Mouse (Mus musculus) embryonic facial prominence, embryonic 13.5 days (tissue): Measurements from ENCODE around the gene Polr3gl. TPM values are rescaled to one million over a fixed set of nuclear protein-coding genes. Genes with fewer than 3 reads are reported as not detected.

Experiments used
- ATAC-seq: fragments of 200-750 bp; cut with Nextera tagmentation; 2 replicates; pipeline ENCODE4 v1.8.0; 2017; ENCODE audit warnings: low read depth; ENCODE audit not compliant: insufficient number of reproducible peaks, insufficient read depth, low FRiP score, low TSS enrichment
- H3K27ac ChIP-seq: fragments of 300-500 bp; sonication (generic); 2 replicates; pipeline ENCODE4 v1.5.1; 2015; ENCODE audit warnings: moderate library complexity, mild to moderate bottlenecking, inconsistent platforms
- H3K27me3 ChIP-seq: fragments of 300-500 bp; sonication (generic); 2 replicates; pipeline ENCODE4 v1.6.1; 2015; ENCODE audit warnings: mild to moderate bottlenecking, inconsistent platforms
- H3K36me3 ChIP-seq: fragments of 300-500 bp; sonication (generic); 2 replicates; pipeline ENCODE4 v1.6.1; 2015; ENCODE audit warnings: mild to moderate bottlenecking, inconsistent platforms
- H3K4me1 ChIP-seq: fragments of 300-500 bp; sonication (generic); 2 replicates; pipeline ENCODE4 v1.6.1; 2015; ENCODE audit warnings: inconsistent platforms
- H3K4me2 ChIP-seq: fragments of 300-500 bp; sonication (generic); 2 replicates; pipeline ENCODE4 v1.6.1; 2015; ENCODE audit warnings: moderate library complexity, mild to moderate bottlenecking, inconsistent platforms
- H3K4me3 ChIP-seq: fragments of 300-500 bp; sonication (generic); 2 replicates; pipeline ENCODE4 v1.5.1; 2015; ENCODE audit warnings: mild to moderate bottlenecking, inconsistent platforms
- H3K9ac ChIP-seq: fragments of 300-500 bp; sonication (generic); 2 replicates; pipeline ENCODE4 v1.6.1; 2015; ENCODE audit warnings: mild to moderate bottlenecking, inconsistent platforms
- H3K9me3 ChIP-seq: fragments of 300-500 bp; sonication (generic); 2 replicates; pipeline ENCODE4 v1.6.1; 2016; ENCODE audit warnings: inconsistent platforms
- WGBS: fragments of 180-500 bp; shearing (Covaris S2); methylation state at CpG from one replicate; pipeline ENCODE4 v1.1.7; 2015; ENCODE audit warnings: mixed read lengths; 5-methylcytosine and 5-hydroxymethylcytosine counted together
- polyA plus RNA-seq: library from polyadenylated mRNA; unstranded; fragments of >200 nt; fragmentation: Nextera tagmentation; extraction: Ambion mirVana; gene quantifications from 2 replicates; pipeline ENCODE4 v1.2.1, GENCODE M21; 2015

The Polr3gl gene
- polyA plus RNA-seq, 1 experiment from 2014 or later, result 53.7 TPM

DNA sequence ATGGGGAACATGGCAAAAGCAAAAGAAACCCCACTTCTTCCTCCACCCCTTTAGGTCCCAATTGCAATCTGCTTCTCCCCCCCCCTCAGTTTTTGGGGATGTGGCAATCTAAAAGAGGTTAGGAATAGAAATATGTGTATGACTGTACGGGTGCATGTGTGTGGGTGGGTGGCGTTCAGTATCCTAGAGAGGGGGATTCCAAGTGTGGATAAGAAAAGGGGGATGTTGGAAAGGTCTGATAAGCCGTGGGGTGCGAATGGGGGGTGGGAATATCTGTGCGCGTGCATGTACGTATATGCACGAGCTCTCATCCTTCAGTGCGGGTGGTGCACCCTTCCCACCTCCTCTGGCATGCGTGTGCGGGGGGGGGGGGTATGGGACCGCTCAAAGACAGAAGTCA is 2.9 kb upstream of the Polr3gl start:
- peak overlapping the region; percentile 58 for H3K4me3 ChIP-seq
- no peaks in the 10 kb centered on the region for H3K9me3 ChIP-seq
- peak overlapping the region; percentile 80 for H3K9ac ChIP-seq
- H3K4me2 ChIP-seq, result peak overlapping the region; percentile 98
- H3K4me1 ChIP-seq, result peaks cover 57% of the 10 kb centered on the region
- peaks cover 32% of the 10 kb centered on the region for H3K27me3 ChIP-seq
- 2% methylated on average over 9 of the region's 12 CpGs for WGBS
- no peak for ATAC-seq
- H3K36me3 ChIP-seq, result no peaks in the 10 kb centered on the region
- H3K27ac ChIP-seq, result no peak overlapping the region

DNA sequence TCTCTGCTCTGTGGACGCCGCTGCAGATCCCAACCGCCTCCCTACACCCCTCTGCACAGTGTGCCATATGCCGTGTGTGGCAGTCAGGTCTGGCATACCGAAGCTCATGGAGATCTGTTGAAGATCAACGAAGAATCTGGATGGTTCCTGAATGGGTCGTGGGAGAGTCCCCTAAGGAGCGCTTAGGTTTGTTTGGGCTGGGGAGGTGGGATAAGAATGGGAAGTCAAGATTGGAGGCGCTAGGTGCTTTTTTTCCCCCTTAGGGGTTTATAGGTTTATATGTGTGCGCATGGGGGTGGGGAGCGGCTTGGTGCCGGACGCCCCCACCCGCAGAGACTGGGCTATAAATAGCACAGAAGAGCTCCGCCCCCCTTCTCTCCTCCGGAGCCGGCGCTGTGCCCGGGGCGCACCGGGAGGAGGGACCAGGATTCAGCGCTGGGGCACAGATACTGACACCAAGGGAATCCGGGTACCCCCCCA is 2.3 kb upstream of the Polr3gl start, which contains the start of gene Ankrd34a:
Gene Ankrd34a (plus strand): TSS at position 409 of the 480 bp plus-strand sequence.
- Histone ChIP-seq H3K27ac (peak within 1 kb of the TSS; percentile 77), H3K4me2 (peak within 1 kb of the TSS; percentile 98), H3K4me1 (peaks cover 56% of the 10 kb centered on the region), H3K4me3 (peak within 1 kb of the TSS; percentile 58), H3K36me3 (no peaks in the 10 kb centered on the region), H3K9ac (peak within 1 kb of the TSS; percentile 80), H3K27me3 (peaks cover 32% of the 10 kb centered on the region), H3K9me3 (no peaks in the 10 kb centered on the region)
- no peak for ATAC-seq
- WGBS, result under 1% methylated on average over 23 of the region's 23 CpGs

DNA sequence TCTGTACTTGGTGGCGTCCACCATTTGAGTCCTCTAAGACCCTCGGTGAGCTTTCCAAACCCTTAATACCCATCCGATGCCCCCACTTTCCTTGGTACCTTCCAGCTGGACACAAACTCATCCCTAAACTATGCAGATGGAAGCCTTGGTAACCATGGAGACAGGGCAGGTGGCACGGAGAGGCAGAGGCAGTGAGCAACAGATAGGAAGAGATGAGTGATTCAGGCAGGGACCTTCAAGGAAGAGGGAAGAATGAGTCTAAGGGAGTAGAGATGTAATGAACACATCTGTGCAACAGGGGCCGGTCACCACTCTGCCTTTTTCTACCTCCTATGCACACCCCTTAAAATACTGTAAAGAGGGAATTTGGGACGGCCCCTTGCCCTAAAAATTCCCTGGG is 1.7 kb upstream of the Polr3gl start:
- no peak for ATAC-seq
- Histone ChIP-seq H3K27me3 (peaks cover 32% of the 10 kb centered on the region), H3K36me3 (no peaks in the 10 kb centered on the region), H3K4me3 (peak overlapping the region; percentile 58), H3K4me2 (peak overlapping the region; percentile 98), H3K9me3 (no peaks in the 10 kb centered on the region), H3K9ac (peak overlapping the region; percentile 80; the same call in 1 of the 2 replicates), H3K27ac (no peak overlapping the region), H3K4me1 (peaks cover 56% of the 10 kb centered on the region)
- WGBS, result 23% methylated on average over 6 of the region's 6 CpGs

DNA sequence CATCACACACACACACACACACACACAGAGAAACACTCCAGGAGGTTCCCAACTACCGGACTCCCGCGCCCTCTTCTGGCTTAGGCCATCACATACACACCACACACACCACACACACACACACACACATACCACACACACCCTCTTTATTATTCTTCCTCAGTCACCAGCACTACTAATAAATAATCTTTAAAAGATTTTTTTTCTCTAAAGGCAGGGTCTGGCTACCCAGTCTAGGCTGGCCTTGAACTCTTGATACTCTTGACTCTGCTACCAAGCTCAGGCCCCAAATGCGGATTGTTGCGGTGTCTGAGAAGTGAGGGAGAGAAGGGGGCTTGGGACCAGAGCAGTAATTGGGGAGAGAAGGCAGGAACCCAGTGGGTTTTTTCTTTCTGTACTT is 870 bp upstream of the Polr3gl start:
- H3K27ac ChIP-seq, result no peak overlapping the region
- no peak overlapping the region for H3K9ac ChIP-seq
- no peak overlapping the region for H3K4me2 ChIP-seq
- H3K9me3 ChIP-seq, result no peaks in the 10 kb centered on the region
- peaks cover 48% of the 10 kb centered on the region for H3K4me1 ChIP-seq
- no peak overlapping the region for H3K4me3 ChIP-seq
- peaks cover 32% of the 10 kb centered on the region for H3K27me3 ChIP-seq
- H3K36me3 ChIP-seq, result no peaks in the 10 kb centered on the region
- WGBS, result 81% methylated on average over 5 of the region's 5 CpGs
- ATAC-seq, result no peak

DNA sequence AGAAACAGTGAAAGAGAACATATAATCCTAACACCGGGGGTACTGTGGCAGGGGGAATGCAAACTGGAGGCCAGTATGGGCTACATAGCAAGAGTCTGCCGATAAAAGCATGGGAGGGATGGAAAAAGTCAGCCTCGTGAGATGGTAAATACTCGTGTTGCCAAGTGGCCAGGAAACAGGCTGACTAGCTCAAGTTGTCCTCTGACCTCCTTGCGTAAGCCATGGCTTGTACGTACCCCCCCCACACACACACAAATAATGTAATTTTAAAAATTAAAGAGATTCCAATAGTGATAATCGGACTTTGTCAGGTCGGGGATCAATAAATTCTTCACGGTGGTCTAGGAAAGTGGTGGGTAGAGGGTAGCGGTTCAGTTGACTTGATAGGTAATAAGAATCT is 607 bp downstream of the Polr3gl start:
- H3K36me3 ChIP-seq, result no peaks in the 10 kb centered on the region
- under 1% methylated on average over 10 of the region's 10 CpGs for WGBS
- H3K4me1 ChIP-seq, result peaks cover 39% of the 10 kb centered on the region
- H3K27ac ChIP-seq, result peak overlapping the region; percentile 86; the same call in 1 of the 2 replicates
- H3K9me3 ChIP-seq, result no peaks in the 10 kb centered on the region
- peaks cover 23% of the 10 kb centered on the region for H3K27me3 ChIP-seq
- peak overlapping the region; percentile 64 for H3K4me3 ChIP-seq
- ATAC-seq, result no peak
- H3K9ac ChIP-seq, result peak overlapping the region; percentile 80
- peak overlapping the region; percentile 74 for H3K4me2 ChIP-seq

DNA sequence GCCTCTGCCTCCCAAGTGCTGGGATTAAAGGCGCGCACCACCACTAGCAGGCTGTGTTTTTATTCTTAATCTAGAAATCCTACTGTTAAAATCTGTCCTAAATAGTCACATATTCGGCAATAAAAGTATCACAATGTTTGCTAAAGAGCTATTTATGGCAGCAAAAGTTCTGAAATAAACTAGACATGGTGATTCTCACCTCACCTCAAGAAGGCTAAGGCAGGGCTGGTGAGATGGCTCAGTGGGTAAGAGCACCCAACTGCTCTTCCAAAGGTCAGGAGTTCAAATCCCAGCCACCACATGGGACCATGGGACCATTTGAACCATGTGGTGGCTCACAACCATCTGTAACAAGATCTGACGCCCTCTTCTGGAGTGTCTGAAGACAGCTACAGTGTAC is 3.3 kb downstream of the Polr3gl start:
- Histone ChIP-seq H3K27me3 (peaks cover 10% of the 10 kb centered on the region), H3K4me2 (no peak overlapping the region), H3K27ac (no peak overlapping the region), H3K36me3 (no peaks in the 10 kb centered on the region), H3K9me3 (no peaks in the 10 kb centered on the region), H3K9ac (no peak overlapping the region), H3K4me3 (no peak overlapping the region), H3K4me1 (peaks cover 15% of the 10 kb centered on the region)
- 78% methylated on average over 4 of the region's 4 CpGs for WGBS
- no peak for ATAC-seq

DNA sequence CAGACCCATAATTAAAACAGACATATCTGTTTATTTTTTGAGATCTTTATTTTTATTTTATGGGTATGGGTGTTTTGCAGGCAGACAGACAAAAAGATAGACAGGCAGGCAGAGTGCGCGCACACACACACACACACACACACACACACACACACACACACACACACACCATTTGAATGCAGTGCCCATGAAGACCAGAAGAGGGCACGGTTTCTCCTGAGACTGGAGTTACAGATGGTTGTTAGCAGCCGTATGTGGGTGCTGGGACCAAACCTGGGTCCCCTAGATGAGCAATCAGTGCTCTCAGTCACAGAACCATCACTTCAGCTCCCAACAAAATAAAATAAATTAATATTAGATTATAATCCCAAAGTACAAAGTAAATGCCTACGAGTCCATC is 10.6 kb downstream of the Polr3gl start:
- WGBS, result 89% methylated on average over 5 of the region's 5 CpGs
- no peak for ATAC-seq

DNA sequence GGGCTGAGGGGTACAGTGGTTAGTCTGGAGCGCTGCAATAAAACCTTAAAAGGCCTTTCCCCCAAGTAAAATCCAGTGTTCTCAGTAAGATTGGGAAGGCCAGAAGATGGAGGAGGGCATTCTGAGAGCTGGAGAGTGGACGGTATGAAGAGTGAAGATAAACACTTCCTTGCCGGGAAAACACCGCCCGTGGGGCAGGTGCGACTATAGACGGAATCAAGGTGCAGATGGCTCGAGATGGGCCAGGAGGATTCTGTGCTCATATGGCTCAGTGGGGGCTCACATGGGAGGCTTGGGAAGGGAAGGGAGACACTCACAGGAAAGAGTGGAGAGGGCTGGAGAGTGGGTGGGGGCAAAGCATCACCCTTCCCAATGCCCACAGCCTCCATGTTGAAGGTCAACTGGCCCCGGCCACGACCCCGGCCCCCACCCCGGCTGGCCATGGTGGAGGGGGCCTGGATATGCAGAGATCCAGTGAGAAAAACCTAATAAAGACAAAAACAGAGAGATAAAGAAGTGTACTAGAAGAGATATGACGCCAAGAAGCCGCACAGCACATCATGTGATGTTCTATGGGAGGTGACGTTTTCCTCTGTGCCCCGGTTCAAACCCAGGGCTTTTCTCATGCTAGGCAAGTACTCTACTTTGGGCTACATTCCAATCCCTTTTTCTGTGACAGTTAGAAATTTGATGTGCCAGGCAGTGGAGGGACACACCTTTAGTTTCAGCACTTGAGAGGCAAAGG is 12.0 kb downstream of the Polr3gl start:
- H3K27me3 ChIP-seq, result no peaks in the 10 kb centered on the region; the same call in 1 of the 2 replicates
- H3K27ac ChIP-seq, result no peak overlapping the region
- H3K9ac ChIP-seq, result no peak overlapping the region
- 87% methylated on average over 16 of the region's 16 CpGs for WGBS
- no peak overlapping the region for H3K4me3 ChIP-seq
- H3K36me3 ChIP-seq, result peaks cover 9% of the 10 kb centered on the region; the same call in 1 of the 2 replicates
- H3K9me3 ChIP-seq, result no peaks in the 10 kb centered on the region
- peaks cover 20% of the 10 kb centered on the region for H3K4me1 ChIP-seq
- H3K4me2 ChIP-seq, result no peak overlapping the region
- ATAC-seq, result no peak

More for the DNA sequence above, 10.6 kb downstream of the Polr3gl start:
- Histone ChIP-seq H3K9ac (no peak overlapping the region), H3K4me1 (peaks cover 15% of the 10 kb centered on the region), H3K27ac (no peak overlapping the region), H3K36me3 (peaks cover 9% of the 10 kb centered on the region; the same call in 1 of the 2 replicates), H3K4me2 (no peak overlapping the region), H3K27me3 (no peaks in the 10 kb centered on the region; the same call in 1 of the 2 replicates), H3K9me3 (no peaks in the 10 kb centered on the region), H3K4me3 (no peak overlapping the region)

DNA sequence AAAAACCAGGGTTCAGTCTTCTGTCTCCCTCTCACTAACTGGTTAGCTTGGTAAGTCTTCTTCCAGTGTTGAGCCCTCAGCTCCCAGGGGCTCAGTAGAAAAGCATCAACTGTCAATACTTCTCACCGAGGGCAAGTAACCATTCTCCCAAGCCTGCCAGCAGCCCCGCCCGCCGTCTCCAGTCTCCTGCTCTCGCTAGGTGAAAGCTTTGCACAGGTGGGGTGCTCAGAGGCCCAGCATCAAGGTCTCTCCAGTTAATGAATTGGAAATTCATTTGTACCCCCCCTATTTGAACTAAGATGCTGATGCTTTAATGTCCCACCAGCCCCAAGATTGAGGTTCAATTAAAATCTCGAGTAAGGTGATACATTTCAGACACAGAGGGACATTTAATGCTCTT is 12.8 kb downstream of the Polr3gl start:
- Histone ChIP-seq H3K4me2 (peak overlapping the region; percentile 64; the same call in 1 of the 2 replicates), H3K27me3 (no peaks in the 10 kb centered on the region; the same call in 1 of the 2 replicates), H3K9ac (no peak overlapping the region), H3K9me3 (no peaks in the 10 kb centered on the region), H3K27ac (no peak overlapping the region), H3K4me1 (peaks cover 28% of the 10 kb centered on the region), H3K36me3 (peaks cover 9% of the 10 kb centered on the region; the same call in 1 of the 2 replicates), H3K4me3 (no peak overlapping the region)
- WGBS, result 45% methylated on average over 6 of the region's 6 CpGs
- ATAC-seq, result no peak

DNA sequence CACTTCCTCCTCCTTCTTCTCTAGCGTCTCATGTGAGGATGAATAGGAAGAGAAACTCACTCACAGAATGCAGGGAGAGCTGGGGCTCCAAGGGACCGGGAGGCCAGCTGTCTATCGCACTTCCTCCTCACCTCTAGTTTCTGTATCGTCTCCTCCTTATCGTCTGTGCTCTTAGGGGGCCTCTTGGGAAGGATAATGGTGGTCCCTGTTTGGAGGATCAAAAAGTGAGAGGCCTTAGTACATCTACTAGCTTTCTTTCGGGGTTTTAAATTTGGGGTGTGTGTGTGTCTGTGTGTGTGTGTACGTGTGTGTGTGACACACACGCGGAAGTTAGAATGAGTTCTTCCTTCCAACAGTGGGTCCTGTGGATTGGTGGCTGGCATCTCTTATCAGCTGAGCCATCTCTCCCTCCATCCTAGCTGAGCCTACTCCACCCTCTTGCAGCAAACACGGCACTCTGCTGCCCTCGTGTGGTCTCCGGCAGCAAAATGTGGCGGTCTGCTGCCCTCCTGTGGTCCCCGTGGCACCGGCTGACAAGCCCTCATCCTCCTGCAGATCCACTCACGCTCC is 14.0 kb downstream of the Polr3gl start:
- 13% methylated on average over 16 of the region's 16 CpGs for WGBS
- ATAC-seq, result peak; percentile 40; the same call in 1 of the 2 replicates
- H3K9ac ChIP-seq, result peak overlapping the region; percentile 64

DNA sequence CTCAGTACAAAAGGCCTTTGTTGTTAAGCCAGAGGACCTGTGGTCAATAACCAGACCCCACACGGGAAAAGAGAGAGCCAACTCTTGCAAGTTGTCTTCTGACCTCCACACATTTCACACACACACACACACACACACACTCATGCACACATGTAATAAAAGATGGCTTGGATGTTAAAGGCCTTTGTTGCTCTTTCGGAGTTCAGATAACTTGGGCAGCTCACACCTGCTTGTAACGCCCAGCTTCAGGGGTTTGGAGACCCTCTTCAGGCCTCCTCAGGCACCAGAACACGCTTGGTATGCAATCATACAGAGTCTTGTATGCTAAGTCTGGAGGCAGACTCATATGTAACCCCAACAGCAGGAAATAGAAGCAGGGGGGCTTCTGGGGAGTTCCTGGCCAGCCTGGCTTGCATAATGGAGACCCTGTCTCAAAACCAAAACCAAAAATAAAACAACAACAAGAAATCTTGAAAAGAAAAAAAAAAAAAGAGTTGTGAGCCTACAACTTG is 14.7 kb downstream of the Polr3gl start:
- Histone ChIP-seq H3K4me2 (no peak overlapping the region), H3K4me1 (peaks cover 33% of the 10 kb centered on the region), H3K27ac (peak overlapping the region; percentile 33; the same call in 1 of the 2 replicates), H3K27me3 (no peaks in the 10 kb centered on the region; the same call in 1 of the 2 replicates), H3K36me3 (peaks cover 9% of the 10 kb centered on the region; the same call in 1 of the 2 replicates), H3K4me3 (no peak overlapping the region), H3K9me3 (no peaks in the 10 kb centered on the region), H3K9ac (no peak overlapping the region)
- no peak for ATAC-seq
- WGBS, result 62% methylated on average over 4 of the region's 4 CpGs

More for the DNA sequence above, 14.0 kb downstream of the Polr3gl start:
- Histone ChIP-seq H3K4me3 (peak overlapping the region; percentile 34), H3K9me3 (no peaks in the 10 kb centered on the region), H3K4me1 (peaks cover 33% of the 10 kb centered on the region), H3K27ac (peak overlapping the region; percentile 33; the same call in 1 of the 2 replicates), H3K36me3 (peaks cover 9% of the 10 kb centered on the region; the same call in 1 of the 2 replicates), H3K27me3 (no peaks in the 10 kb centered on the region; the same call in 1 of the 2 replicates), H3K4me2 (peak overlapping the region; percentile 64)
